Mouse (Mus musculus): ENCODE results near the gene Pacsin1.

- TF ChIP-seq CTCF (conservative IDR thresholded peaks at IDR 0.05; ENCODE audit: insufficient read depth, insufficient read length, low read depth, low read length) (no peak), POLR2A (IDR thresholded peaks at IDR 0.05; ENCODE audit: low read depth, low read length) (no peak)
These were observed 79.2 kb downstream of the Pacsin1 start for GRCm38 (mm10) chr17:27734344-27735073.
